Mouse (Mus musculus): Measurements from ENCODE around the gene Gm45021.

Gene Gm45021

DNA sequence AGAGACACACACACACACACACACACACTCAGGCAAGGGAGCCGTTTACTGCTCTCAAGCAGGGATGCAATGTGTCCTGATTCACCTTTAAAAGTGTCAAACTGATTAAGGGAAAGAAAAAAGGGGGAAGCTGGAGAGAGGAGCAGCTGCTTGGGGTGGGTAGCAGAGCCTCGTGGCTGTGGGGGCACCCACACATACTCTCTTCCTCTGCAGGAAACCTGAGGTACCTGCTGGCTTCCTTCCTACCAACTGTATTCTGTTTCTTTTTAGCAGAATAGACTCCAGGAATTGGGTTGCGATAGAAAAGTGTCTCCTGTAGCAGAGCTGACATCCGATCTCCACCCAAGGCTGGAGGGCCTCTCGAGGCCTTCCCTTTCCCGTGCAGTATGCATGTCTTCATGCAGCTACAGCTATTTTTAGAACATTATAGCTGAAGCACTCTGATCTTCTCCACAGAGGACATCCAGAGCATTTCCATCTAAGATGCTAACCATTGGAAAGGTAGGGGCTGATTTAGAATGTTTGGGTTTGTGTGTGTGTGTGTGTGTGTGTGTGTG, at the start of gene Gm45021:
Gene Gm45021 (plus strand): TSS at position 417 of the 557 bp plus-strand sequence.
- in situ Hi-C loops (cut with MboI, MseI), result loop anchor here (5.0 kb wide), 1 partner anchor 43 kb away; no protein-coding TSS in a partner anchor

DNA sequence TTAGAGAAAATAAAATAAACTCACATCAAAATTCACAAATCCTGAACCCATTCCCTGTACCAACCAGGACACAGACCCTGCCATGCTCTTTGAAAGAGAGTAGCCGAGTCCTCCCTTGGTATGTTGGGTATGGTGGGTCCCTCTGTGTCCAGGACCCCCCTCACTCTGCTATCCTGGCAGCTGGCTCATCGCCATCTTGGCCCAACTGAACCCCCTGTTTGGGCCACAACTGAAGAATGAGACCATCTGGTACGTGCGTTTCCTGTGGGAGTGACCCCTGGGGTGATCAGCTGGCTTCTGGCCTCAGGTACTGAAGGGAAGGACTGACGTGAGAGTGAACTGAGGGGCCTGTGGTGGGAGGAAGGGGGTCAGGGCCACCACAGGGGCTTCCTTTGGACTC, 49.5 kb upstream of the Gm45021 start:
- in situ Hi-C loops (cut with MboI, MseI), result loop anchor here (5.0 kb wide), 1 partner anchor 97 kb away; no protein-coding TSS in a partner anchor

DNA sequence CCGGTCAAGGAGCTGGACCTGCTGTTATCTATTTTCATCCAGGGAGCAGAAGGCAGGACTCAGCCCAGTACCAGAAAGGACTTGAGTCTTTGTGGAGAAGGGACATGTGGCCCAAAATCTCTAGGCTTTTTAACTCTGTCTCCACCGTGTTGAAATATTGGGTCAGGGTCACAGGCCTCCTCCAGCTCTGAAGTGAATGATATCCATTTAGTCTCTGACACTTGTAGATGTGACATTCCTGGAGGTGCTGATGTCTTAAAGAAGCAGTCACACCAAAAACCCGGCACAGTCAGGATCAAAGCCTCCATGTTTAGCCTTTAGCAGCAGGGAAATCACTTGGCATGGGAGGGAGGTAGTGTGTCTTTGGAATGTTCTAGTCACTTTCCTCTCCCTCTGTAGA, 48.7 kb upstream of the Gm45021 start:
- in situ Hi-C loops (cut with MboI, MseI), result no loop called here

DNA sequence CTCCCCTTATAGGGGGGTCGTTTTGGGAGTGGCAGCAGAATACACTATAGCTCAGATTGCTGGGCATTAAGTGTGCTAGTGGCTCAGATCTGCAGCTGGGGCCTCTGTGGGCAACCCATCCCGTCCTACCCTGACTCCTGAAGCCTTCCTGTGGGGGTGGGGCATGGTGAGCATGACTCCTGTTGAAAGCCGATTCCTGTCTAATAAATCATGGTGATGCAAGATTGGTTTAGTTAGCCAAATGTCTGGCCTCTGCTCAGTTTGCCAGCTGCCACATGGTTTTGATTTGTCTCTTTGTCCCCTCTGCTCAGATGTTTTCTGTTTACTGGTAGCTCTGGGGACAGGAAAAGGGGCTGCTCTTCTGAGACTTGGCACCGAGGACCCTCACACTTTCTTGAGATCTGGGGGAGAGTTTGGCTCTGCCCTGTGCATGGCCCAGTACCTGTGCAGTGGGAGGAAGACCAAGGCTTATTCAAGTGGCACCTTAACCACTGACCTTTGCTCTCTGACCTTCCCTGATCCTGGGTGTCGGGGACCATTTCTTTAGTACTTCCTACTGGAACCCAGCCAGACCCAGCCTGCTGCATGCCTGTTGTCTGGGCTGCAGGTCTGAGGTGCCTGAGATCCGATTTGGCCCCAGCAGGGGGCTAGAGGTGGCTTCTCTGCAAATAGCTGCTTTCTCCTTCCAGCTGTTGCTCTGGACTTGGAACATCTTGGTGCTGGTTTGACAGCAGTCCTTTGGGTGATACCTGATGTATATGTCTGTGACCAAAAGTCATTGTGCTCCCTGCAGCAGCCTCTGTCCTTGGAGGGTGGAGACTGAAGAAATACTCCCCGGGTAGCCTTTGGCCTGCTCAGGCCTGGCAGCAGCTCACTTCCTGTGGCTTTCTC, 47.6 kb upstream of the Gm45021 start:
- in situ Hi-C loops (cut with MboI, MseI), result no loop called here

DNA sequence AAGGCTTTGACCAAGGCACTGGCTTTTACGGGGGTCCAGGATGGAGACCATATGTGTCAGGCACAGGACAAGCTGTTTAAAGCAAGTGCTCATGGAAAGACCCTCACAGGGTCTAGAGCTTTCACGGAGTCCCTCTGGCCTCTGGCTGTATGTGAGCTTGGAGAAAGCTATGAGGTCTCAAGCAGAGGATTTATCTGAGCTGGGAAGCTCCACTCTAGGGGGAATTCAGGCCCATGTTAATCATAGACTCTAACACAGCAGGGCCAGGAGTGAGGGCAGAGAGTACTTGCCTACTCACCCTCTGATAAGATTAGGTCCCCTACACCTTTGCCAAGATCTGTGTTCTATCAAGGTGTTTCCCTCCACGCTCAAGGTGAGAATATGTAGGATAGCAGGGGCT, 46.8 kb upstream of the Gm45021 start:
- in situ Hi-C loops (cut with MboI, MseI), result no loop called here

DNA sequence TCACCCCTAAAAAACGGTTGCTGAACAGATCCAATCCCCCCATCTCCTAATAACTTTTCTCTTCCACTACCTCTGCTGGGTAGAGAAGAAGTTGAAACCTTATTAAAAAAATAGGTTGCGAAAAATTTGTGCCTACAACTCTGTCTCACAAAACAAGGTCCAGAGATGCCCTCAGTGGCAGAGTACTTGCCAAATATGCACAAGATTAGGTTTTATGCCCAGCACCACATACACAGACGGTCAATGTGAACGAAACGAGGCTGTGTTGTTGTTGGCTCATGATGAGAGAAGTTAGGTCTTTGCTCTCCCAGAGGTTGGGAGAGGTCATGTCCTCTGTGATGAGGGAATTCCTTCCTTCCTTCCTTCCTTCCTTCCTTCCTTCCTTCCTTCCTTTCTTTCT, 44.2 kb upstream of the Gm45021 start:
- in situ Hi-C loops (cut with MboI, MseI), result no loop called here

DNA sequence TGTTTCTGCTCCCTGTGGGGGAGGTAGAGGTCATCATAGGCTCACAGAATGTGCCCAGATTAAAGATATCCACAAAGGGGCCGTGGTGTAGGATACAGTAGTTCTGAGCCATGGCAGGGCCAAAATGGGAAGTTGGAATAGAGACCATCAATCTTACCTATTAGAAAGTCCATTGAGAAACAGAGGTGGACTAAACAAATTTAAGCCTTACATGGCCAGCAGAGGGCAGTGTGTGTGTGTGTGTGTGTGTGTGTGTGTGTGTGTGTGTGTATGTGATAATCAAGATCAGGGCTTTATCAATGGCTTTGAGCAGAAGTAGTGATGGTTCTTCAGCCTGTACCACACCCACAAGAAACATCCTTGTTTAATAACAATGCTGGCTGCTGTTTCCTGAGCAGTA, 43.1 kb upstream of the Gm45021 start:
- in situ Hi-C loops (cut with MboI, MseI), result no loop called here

DNA sequence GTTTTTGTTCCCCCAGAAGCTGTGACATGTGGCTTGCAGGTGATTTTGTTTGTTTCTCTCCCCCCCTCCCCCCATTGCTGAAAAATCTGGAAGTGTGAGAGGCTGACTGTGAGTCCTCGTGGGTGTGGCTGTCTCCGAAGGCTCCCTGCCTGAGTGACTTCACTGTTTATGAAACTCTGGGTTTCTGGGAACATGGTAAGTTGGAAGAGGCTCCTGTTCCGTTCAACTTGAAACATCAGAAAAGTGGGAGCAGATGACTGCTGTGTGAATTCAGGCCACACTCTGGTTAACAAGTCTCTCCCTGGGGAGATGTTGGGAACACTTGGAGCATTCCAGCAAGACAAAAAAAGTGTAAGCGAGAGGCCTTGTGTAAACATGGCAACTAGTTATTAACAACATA, 42.6 kb upstream of the Gm45021 start:
- in situ Hi-C loops (cut with MboI, MseI), result no loop called here

DNA sequence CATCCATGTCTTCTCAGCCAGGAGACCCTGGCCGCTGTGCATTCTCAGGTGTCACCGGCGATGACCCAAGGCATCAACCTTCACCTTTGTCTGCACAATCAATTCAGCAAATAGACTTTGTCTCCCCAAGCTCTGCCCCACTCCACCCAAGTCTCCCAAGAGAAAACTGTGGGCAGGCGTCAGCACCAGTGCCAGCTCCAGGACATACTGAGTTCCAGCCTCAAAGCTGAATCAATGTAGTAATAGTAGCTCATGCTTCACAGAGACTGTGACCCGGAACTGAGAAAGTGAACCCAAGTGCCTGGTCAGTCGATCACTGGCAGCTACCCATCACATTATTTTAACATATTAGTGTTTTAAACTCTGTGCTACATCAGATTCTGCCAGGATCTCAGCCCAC, 41.1 kb upstream of the Gm45021 start:
- in situ Hi-C loops (cut with MboI, MseI), result no loop called here

DNA sequence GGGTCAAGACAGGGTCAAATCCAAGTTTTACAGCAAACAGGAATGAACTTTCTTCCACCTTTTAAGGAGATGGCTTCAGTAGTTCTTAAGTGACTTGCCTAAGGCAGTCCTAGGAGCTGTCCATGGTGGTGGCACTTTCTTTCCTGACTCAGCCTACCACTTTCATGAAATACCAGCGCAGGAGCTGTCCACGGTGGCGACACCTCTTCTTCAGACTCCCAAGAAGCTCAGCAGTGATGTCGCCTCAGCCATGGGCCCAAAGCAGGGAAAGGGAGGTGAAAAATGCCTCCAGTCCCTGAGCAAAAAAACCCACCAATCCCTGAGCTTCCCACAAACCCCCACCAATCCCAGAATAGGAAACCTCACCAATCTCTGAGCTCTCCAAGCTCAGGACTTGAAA, 36.5 kb upstream of the Gm45021 start:
- in situ Hi-C loops (cut with MboI, MseI), result no loop called here

DNA sequence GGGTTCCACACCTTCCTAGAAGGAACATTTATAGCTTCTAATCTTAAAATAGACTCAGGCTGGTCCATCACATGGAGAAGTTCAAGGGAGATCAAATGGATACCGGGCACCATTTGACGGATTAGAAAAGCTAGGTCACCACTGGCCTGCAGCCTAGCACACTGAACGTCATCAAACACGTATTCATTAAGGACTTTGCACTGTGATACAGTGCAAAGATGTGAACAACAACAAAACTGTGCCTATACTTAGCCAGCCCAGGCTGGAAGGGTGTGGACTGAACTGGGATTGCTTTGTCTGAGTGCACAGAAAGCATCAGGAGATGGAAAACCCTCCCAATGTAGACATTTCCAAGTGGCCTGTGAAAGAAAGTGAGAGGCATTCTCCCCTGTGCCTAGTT, 35.6 kb upstream of the Gm45021 start:
- in situ Hi-C loops (cut with MboI, MseI), result no loop called here

DNA sequence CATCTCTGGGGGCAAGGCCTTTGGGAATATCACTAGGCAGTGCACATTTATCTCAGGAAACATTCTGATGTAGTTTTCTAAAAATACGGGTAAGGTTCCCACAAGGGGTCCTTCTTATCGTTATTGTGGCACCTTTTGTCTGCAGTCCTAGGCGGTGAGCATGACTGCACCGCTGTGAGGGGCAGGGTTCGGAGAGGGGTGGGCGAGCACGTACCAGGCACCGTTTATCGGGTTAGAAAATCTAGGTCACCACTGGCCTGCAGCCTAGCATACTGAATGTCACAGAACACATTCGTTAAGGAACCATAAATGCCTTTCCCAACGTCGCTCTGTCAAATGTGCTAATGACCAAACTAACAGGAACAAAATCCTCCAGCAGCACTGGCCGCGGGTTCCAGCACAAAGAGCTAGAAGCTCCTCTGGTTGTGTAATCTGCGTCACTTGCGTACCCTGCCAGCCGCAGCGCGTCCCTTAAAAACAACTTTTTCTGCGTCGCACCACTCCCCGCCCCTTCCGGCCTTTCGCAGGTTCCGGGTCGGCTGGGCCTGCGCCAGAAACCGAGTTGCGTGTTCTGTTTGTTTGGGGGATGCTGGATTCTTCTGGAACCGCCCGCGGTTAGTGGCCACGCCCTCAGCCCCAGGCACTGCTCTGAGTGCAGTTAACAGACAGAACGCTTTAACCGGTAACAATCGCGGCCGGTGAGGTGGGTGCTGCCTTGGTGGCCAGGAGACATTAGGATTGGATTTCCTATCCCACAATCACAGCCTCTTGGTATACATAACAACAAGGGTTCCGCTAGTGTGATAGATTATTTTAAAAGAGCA, 34.9 kb upstream of the Gm45021 start, which contains the start of gene Lrrc61:
Gene Lrrc61 (plus strand): TSS at position 517 of the 824 bp plus-strand sequence.
- in situ Hi-C loops (cut with MboI, MseI), result no loop called here

DNA sequence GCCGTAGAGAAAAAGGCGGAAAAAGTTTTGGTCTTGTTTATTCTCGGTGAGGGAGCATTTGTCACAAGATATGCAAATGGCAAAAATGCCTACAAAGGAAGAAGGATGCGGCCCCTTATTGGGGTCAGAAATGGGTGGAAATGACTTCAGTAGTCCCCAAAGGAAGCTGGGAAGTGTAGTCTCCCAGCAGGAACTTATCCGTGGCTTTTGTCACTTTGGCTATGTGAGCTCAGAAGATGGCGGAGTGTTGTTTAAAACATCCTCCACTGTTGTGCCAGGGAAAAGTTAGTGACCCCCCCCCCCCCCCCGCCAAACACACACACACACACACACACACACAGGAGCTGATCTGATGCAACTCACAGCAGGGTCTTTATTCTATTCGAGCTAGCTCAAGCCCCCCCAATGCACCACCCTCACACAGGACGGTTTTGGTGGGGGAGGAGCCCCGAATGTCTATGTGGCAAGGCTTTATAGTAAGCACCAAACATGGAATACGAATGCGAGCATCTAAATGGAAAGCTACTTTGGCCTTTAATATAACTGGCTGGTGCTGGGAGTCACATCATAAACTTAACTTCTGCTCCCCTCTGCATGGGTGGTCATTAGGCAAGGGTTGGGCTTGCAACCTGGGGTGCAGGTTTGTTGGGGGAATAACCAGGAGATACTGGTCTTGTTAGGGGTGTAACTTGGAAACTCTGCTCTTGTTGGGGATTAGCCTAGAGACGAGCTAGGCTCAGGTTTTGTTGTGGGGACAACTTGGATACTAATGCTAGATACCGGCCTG, 34.1 kb upstream of the Gm45021 start:
- in situ Hi-C loops (cut with MboI, MseI), result no loop called here

DNA sequence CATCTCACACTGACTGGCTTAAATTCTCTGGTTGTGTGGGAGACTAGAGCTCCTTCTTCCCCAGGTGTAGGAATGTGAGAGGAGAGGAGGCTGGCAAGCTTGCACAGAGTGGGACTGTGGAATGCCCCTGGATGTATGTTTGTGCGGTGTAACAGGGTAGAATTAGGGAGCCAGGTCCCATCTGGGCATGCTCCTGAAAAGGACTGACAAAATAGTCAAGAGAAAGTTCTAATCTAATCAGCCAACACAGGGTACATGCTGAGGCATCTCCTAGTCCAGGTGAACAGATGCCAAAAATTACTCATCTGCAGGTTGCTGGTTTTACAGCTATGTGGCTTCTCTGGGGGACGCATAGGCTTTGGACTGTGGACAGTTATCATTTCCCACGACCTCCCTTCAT, 33.5 kb upstream of the Gm45021 start:
- in situ Hi-C loops (cut with MboI, MseI), result no loop called here

DNA sequence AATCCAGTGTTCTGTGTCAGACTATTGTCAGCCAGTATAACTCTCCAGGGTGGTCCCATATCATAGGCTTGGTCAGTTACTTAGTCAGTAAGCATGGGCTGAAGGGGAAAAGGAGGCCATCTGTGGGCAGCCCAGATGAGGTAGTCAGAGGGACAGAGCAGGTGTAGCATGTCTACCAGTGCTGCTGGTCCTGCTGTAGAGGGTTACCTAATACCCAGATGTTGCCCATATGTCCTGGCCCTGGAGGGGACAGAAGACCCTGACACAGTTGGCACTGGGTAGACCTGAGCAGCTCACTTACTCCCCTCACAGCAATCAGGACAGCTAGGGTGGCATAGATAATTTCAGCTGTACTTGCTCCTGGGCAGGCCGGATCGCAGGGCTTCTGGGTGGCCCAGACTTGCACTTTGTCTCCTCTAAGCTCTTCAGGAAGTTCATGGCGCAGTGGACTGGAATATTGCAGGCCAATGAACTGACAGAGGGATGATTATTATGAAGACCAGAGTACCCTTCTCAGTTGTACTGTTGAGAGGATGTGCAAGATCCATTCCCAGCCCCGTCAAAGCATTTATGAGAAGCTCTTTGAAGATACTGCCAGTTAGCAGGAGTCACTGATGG, 23.6 kb upstream of the Gm45021 start:
- in situ Hi-C loops (cut with MboI, MseI), result no loop called here

DNA sequence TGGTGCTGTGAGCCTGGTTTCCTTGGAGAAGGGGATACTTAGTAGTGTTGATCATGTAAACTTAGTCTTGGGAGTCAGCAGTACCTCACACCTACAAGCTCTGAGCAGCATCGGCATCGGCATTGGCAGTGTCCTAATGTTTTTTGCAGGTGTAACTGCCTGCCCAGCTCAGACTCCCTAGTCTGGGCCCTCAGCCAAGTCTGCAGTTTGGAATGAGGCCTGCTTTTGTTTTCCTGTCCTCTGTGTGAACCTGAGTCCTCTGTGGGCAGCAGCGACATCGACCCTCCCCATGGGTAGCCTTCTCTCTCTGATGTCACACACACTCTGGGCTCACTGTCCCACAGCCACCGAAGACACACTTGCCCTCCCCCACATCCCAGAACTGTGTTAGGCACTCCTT, 23.1 kb upstream of the Gm45021 start:
- in situ Hi-C loops (cut with MboI, MseI), result no loop called here

DNA sequence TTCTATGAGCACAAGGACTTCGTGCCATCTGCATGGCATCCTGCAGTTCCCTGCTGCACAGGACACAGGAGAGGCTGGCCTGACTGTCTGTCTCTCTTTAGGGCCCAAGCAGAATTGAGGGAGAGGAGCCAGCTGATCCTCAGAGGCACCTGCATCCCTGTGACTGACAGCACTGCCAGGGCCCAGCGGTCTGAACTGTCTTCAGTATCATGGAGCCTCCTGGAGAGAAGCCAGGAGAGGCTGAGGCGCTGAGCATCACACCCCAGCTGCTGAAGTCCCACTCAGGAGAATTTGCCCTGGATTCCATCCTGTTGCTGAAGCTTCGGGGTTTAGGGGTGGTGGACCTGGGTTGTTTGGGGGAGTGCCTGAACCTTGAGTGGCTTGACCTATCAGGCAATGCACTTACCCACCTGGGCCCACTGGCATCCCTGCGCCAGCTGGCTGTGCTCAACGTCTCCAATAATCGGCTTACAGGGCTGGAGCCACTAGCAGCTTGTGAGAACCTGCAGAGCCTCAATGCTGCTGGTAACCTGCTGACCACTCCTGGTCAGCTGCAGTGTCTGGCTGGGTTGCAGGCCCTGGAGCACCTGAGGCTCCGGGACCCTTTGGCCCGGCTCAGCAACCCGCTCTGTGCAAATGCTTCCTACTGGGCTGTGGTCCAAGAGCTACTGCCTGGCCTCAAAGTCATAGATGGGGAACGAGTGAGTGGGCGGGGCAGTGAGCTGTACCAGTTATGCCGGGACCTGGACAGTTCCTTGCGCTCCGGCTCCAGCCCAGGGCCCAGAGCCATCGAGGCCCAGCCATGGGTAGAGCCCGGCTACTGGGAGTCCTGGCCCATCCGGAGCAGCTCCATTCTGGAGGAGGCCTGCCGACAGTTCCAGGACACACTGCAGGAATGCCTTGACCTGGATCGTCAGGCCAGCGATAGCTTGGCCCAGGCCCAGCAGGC, 21.1 kb upstream of the Gm45021 start:
- in situ Hi-C loops (cut with MboI, MseI), result no loop called here

DNA sequence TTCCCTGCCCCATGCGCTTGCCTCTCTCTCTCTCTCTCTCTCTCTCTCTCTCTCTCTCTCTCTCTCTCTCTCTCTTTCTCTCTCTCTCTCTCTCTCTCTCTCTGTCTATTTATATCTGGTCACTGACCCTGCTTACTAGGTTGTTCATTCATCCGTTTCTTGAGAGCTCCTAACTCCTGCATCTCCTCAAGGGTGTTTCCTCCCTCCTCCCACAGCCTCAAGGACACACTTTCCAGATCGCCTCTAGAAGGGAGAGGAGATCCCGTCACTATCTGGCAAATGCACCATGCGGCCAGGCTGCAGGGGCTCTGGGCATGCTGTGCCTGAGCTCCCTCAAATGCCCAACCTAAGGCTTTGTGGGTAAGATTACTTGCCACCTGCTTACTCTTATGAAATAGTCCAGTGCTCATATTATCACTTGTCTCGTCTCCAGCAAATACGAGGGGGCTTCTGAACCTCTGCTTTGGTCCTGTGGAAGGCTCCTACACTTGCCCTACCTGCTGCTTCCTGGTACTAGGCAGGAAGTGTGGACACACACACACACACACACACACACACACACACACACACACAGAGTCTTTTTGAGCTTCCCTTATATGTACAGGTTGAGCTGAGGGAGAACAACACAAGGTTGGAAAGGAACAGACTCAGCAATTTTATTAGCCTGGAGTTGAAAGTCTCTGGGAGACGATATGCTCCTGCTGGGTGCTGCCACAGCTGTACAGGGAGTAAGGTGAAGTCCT, 20.2 kb upstream of the Gm45021 start:
- in situ Hi-C loops (cut with MboI, MseI), result no loop called here

DNA sequence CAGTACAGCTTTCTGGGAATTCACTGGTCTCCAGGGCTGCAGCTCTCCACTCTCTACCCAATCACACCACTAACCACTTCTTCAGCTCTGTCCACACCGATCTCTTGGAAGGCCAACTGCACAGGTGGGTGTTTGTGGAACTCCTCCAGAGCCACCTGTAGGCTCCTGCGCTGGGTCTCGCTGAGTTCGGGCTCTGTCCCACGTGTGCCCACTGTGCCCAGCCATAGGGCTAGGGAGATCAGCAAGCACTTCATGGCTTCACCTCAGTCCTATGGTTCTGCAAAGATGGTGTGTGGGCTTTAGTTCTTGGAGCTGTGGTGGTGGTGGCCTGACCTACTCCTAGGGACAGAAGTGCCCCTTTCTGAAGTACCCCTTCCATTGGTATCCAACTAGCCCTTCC, 17.4 kb upstream of the Gm45021 start:
- in situ Hi-C loops (cut with MboI, MseI), result no loop called here
